Mouse (Mus musculus): ENCODE measurements around the gene Zfp651. TPM values are rescaled to one million over a fixed set of nuclear protein-coding genes. Genes with fewer than 3 reads are reported as not detected.

Gene Zfp651
- polyA plus RNA-seq, 1 experiment from 2014 or later, result 18.9 TPM

- ATAC-seq (ENCODE audit: insufficient read depth, low FRiP score, low read depth), result no peak
- no peak overlapping the region for H3K4me2 ChIP-seq
- H3K36me3 ChIP-seq, result peaks cover 71% of the 10 kb centered on the region
These were observed 6.4 kb upstream of the Zfp651 start for GRCm38 (mm10) chr9:121752774-121753173.

GRCm38 (mm10) chr9:121754624-121755023, 4.5 kb upstream of the Zfp651 start:
- no peak overlapping the region for H3K4me2 ChIP-seq
- ATAC-seq (ENCODE audit: insufficient read depth, low FRiP score, low read depth), result no peak
- WGBS, result 91% methylated on average over 3 of the region's 3 CpGs
- no peak overlapping the region for H3K4me3 ChIP-seq (replicated peaks)
- H3K27ac ChIP-seq, result no peak overlapping the region
- H3K4me1 ChIP-seq, result peaks cover 12% of the 10 kb centered on the region
- H3K9ac ChIP-seq, result no peak overlapping the region
- peaks cover 54% of the 10 kb centered on the region for H3K36me3 ChIP-seq
- H3K27me3 ChIP-seq (replicated peaks), result no peaks in the 10 kb centered on the region
- H3K9me3 ChIP-seq, result no peaks in the 10 kb centered on the region

More at GRCm38 (mm10) chr9:121752774-121753173, 6.4 kb upstream of the Zfp651 start:
- no peak overlapping the region for H3K9ac ChIP-seq
- no peaks in the 10 kb centered on the region for H3K9me3 ChIP-seq
- no peaks in the 10 kb centered on the region for H3K27me3 ChIP-seq (replicated peaks)
- WGBS, result 94% methylated on average over 9 of the region's 9 CpGs
- H3K4me3 ChIP-seq (replicated peaks), result no peak overlapping the region
- H3K4me1 ChIP-seq, result no peaks in the 10 kb centered on the region
- no peak overlapping the region for H3K27ac ChIP-seq

GRCm38 (mm10) chr9:121756785-121757184, 2.3 kb upstream of the Zfp651 start:
- Histone ChIP-seq H3K9me3 (no peaks in the 10 kb centered on the region), H3K27me3 (replicated peaks) (no peaks in the 10 kb centered on the region), H3K4me1 (peaks cover 26% of the 10 kb centered on the region), H3K4me3 (replicated peaks) (no peak overlapping the region), H3K36me3 (peaks cover 32% of the 10 kb centered on the region), H3K4me2 (no peak overlapping the region), H3K27ac (no peak overlapping the region), H3K9ac (no peak overlapping the region)
- no peak for ATAC-seq (ENCODE audit: insufficient read depth, low FRiP score, low read depth)
- 85% methylated on average over 3 of the region's 3 CpGs for WGBS

GRCm38 (mm10) chr9:121757432-121757831, 1.7 kb upstream of the Zfp651 start:
- Histone ChIP-seq H3K4me1 (peaks cover 27% of the 10 kb centered on the region), H3K4me3 (replicated peaks) (no peak overlapping the region), H3K9ac (no peak overlapping the region), H3K36me3 (peaks cover 26% of the 10 kb centered on the region), H3K9me3 (no peaks in the 10 kb centered on the region), H3K4me2 (no peak overlapping the region), H3K27me3 (replicated peaks) (no peaks in the 10 kb centered on the region), H3K27ac (0 out of 2 replicates have a peak overlapping the region, but pooled peaks have one; percentile 32)
- WGBS, result 43% methylated on average over 3 of the region's 3 CpGs
- ATAC-seq (ENCODE audit: insufficient read depth, low FRiP score, low read depth), result no peak

GRCm38 (mm10) chr9:121757835-121758814, 1.0 kb upstream of the Zfp651 start:
- Histone ChIP-seq H3K9ac (no peak overlapping the region; the same call in 1 of the 2 replicates), H3K4me1 (peaks cover 27% of the 10 kb centered on the region), H3K4me2 (peak overlapping the region; percentile 94), H3K4me3 (replicated peaks) (peak overlapping the region; percentile 61), H3K27ac (0 out of 2 replicates have a peak overlapping the region, but pooled peaks have one; percentile 32), H3K27me3 (replicated peaks) (no peaks in the 10 kb centered on the region), H3K36me3 (peaks cover 27% of the 10 kb centered on the region), H3K9me3 (no peaks in the 10 kb centered on the region)
- WGBS, result 48% methylated on average over 10 of the region's 10 CpGs
- no peak for ATAC-seq (ENCODE audit: insufficient read depth, low FRiP score, low read depth)

- Histone ChIP-seq H3K9ac (peak overlapping the region; percentile 71), H3K27ac (peak overlapping the region; percentile 88), H3K9me3 (no peaks in the 10 kb centered on the region), H3K4me1 (peaks cover 27% of the 10 kb centered on the region), H3K4me2 (peak overlapping the region; percentile 94), H3K4me3 (replicated peaks) (peak overlapping the region; percentile 61), H3K36me3 (peaks cover 24% of the 10 kb centered on the region), H3K27me3 (replicated peaks) (no peaks in the 10 kb centered on the region)
- ATAC-seq (ENCODE audit: insufficient read depth, low FRiP score, low read depth), result peak; percentile 64
- 2% methylated on average over 43 of the region's 43 CpGs for WGBS
These were observed 1.4 kb downstream of the Zfp651 start for GRCm38 (mm10) chr9:121760271-121761090.

GRCm38 (mm10) chr9:121761091-121761665, 2.0 kb downstream of the Zfp651 start:
- H3K27me3 ChIP-seq (replicated peaks), result no peaks in the 10 kb centered on the region
- 58% methylated on average over 10 of the region's 10 CpGs for WGBS
- H3K4me2 ChIP-seq, result peak overlapping the region; percentile 94
- H3K4me1 ChIP-seq, result peaks cover 27% of the 10 kb centered on the region
- ATAC-seq (ENCODE audit: insufficient read depth, low FRiP score, low read depth), result no peak
- H3K36me3 ChIP-seq, result peaks cover 24% of the 10 kb centered on the region
- H3K9me3 ChIP-seq, result no peaks in the 10 kb centered on the region
- peak overlapping the region; percentile 19; the same call in 1 of the 2 replicates for H3K9ac ChIP-seq
- peak overlapping the region; percentile 61 for H3K4me3 ChIP-seq (replicated peaks)
- peak overlapping the region; percentile 88; the same call in 1 of the 2 replicates for H3K27ac ChIP-seq

GRCm38 (mm10) chr9:121761787-121762186, 2.7 kb downstream of the Zfp651 start:
- no peak overlapping the region for H3K9ac ChIP-seq

GRCm38 (mm10) chr9:121762248-121762647, 3.1 kb downstream of the Zfp651 start:
- Histone ChIP-seq H3K4me2 (no peak overlapping the region), H3K27ac (no peak overlapping the region), H3K36me3 (peaks cover 20% of the 10 kb centered on the region), H3K9me3 (no peaks in the 10 kb centered on the region), H3K4me3 (replicated peaks) (no peak overlapping the region), H3K9ac (no peak overlapping the region), H3K4me1 (peaks cover 27% of the 10 kb centered on the region), H3K27me3 (replicated peaks) (no peaks in the 10 kb centered on the region)
- ATAC-seq (ENCODE audit: insufficient read depth, low FRiP score, low read depth), result no peak
- 84% methylated on average over 10 of the region's 10 CpGs for WGBS

More at GRCm38 (mm10) chr9:121761787-121762186, 2.7 kb downstream of the Zfp651 start:
- Histone ChIP-seq H3K27me3 (replicated peaks) (no peaks in the 10 kb centered on the region), H3K9me3 (no peaks in the 10 kb centered on the region), H3K27ac (no peak overlapping the region), H3K4me1 (peaks cover 27% of the 10 kb centered on the region), H3K36me3 (peaks cover 22% of the 10 kb centered on the region), H3K4me3 (replicated peaks) (no peak overlapping the region), H3K4me2 (no peak overlapping the region)
- ATAC-seq (ENCODE audit: insufficient read depth, low FRiP score, low read depth), result no peak
- WGBS, result 68% methylated on average over 8 of the region's 8 CpGs

GRCm38 (mm10) chr9:121762761-121763160, 3.6 kb downstream of the Zfp651 start:
- Histone ChIP-seq H3K4me2 (no peak overlapping the region), H3K36me3 (peaks cover 24% of the 10 kb centered on the region), H3K27me3 (replicated peaks) (no peaks in the 10 kb centered on the region), H3K9ac (no peak overlapping the region), H3K4me1 (peaks cover 27% of the 10 kb centered on the region), H3K27ac (no peak overlapping the region), H3K4me3 (replicated peaks) (no peak overlapping the region), H3K9me3 (no peaks in the 10 kb centered on the region)
- WGBS, result 92% methylated on average over 25 of the region's 25 CpGs
- no peak for ATAC-seq (ENCODE audit: insufficient read depth, low FRiP score, low read depth)

GRCm38 (mm10) chr9:121763716-121764115, 4.6 kb downstream of the Zfp651 start:
- no peak for ATAC-seq (ENCODE audit: insufficient read depth, low FRiP score, low read depth)
- Histone ChIP-seq H3K4me2 (no peak overlapping the region), H3K4me1 (peaks cover 20% of the 10 kb centered on the region), H3K27ac (no peak overlapping the region), H3K36me3 (peaks cover 31% of the 10 kb centered on the region), H3K27me3 (replicated peaks) (no peaks in the 10 kb centered on the region), H3K9me3 (no peaks in the 10 kb centered on the region), H3K9ac (no peak overlapping the region), H3K4me3 (replicated peaks) (no peak overlapping the region)
- WGBS, result 87% methylated on average over 19 of the region's 19 CpGs

All from stomach, embryonic 15.5 days (tissue).